Mouse (Mus musculus): ENCODE measurements at regions not wholly inside any gene's neighbourhood (a gene's known extent, or its start where the extent isn't known, plus 50 kb on each side); places are given as distances from the start of the nearest gene placed in this dataset.

DNA sequence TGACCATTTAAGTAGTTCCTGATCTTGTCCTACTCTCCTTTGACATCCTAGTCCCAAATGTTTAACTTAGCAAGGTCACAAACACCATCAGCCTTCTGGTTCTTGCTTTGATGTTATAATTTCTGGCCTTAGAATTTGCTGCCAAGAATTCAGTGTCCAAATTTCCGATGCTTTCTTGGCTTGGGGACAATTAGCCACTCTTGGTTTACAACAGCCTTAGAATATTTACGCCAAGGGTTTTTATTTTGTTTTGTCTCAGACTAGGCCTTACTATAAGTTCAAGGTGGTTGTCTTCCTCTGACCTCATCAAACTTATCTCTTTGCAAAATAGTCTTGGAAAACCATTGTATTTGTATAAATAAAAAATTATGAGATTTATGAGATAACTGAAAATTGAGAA is 322.4 kb downstream of the Tfec start:
- no peak for DNase-seq (ENCODE audit: low spot score in 2 of 2)

DNA sequence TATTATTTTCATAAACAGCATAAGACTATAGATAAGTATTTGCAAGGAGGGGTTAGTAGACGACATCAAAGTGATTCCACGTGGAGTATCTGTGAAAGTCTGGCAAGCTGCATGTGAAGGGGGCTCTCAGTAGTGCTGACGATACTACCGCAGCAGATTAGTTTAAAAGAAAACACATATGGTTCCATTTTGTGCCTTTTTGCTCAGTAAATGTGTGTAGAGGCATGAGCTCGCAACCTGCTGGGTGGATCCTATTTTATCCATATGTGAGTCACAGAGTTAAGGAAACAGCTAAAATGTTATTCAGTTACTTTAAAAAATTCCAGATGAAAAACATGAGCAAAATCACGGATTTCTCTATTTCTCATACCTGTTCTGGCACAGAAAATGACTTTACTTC is 325.4 kb downstream of the Tfec start:
- no peak for DNase-seq (ENCODE audit: low spot score in 2 of 2)

DNA sequence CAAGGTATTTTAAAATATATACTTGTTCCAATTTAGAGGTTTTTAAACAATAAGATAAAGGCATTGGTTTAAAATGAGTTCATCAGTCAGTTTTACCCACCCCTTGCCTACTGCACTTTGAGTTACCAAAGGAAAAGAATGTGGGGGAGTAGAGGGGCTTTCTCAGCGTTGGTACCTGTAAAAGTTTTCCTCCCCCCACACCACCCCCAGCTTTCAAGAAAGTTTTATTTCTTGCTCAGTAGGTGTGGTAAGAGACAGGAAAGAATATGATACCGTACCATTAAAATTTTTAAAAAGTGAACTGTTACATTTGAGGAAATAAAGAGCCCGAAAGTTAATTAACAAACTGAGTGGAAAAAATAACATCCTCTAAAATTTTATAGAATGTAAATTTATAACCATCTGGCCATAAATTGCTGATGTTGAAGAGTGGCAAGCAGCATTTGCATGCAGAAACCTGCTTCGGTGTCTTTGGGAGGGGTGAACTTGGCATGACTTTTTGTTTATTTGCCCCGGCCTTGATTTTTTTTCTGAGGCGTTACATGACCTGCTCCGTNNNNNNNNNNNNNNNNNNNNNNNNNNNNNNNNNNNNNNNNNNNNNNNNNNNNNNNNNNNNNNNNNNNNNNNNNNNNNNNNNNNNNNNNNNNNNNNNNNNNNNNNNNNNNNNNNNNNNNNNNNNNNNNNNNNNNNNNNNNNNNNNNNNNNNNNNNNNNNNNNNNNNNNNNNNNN is 346.1 kb downstream of the Tfec start:
- no peak for DNase-seq (ENCODE audit: low spot score in 2 of 2)

GRCm38 (mm10) chr6:16551131-16551530 is 347.1 kb downstream of the Tfec start:
- DNase-seq (ENCODE audit: low spot score in 2 of 2): no peak

DNA sequence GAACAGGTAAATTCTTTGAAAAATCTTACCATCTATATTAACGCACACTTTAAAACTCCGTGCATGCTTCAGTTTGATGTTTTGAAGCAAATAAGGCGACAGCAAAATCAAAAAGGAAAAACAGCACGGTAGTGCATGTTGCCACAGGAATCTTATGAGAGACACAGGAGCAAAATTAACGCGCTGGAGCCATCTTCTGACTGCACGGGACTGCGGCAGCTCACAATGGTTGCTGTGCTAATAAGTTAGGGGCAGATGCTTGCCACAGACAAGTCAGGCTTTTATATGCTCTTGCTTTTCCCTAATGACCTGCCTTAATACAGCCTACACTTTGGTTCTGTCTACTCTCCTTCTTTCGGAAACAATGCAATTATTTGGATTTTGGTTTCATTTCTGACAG is 347.8 kb downstream of the Tfec start:
- DNase-seq (ENCODE audit: low spot score in 2 of 2): peak in 1 of 2 experiments; percentile 21

DNA sequence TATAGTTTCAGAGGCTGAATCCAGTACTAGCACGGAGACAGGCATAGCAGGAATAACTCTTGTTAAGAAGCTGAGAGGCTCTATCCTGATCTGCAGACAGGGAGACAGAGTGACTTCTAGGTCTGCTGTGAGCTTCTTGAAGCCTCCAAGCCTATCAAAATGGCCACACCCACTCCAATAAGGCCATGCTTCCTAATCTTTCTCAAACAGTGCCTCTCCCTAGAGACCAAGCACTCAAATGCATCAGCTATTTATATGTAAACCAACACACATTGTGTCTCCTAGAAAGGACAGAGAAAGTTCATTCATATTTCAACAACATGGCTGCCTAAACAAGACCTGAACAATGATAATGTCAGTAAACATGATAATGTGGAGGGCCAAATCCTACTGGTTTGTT is 384.2 kb downstream of the Tfec start:
- DNase-seq (ENCODE audit: low spot score in 2 of 2): no peak

- DNase-seq (ENCODE audit: low spot score in 2 of 2): no peak
These were observed 384.7 kb downstream of the Tfec start for GRCm38 (mm10) chr6:16513541-16513940.

DNA sequence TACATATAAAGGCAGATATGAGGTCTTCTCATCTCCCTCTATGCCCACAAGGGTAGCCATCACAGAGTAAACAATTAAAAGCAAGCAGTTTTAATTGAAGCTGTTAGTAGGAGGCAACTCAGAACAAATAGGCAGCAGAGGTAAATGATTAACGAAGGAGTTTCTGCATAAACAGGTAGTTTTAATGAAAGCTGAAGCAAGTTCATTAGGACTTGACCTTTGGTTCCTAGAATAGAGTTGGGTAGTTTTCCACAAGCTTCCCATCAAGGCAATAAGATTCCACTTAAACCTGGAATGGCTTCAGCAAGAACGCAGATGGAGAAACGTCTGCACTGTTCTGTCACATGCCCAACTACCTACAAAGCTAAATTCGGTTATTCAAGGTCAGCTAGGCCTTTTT is 394.4 kb downstream of the Tfec start:
- DNase-seq (ENCODE audit: low spot score in 2 of 2): no peak

- DNase-seq (ENCODE audit: low spot score in 2 of 2): peak in 1 of 2 experiments; percentile 8
These were observed 411.1 kb downstream of the Tfec start for GRCm38 (mm10) chr6:16487015-16487630.

- no peak for DNase-seq (ENCODE audit: low spot score in 2 of 2)
These were observed 414.9 kb downstream of the Tfec start for GRCm38 (mm10) chr6:16483295-16483694.

- no peak for DNase-seq (ENCODE audit: low spot score in 2 of 2)
These were observed 429.4 kb downstream of the Tfec start for GRCm38 (mm10) chr6:16468693-16469375.

- no peak for DNase-seq (ENCODE audit: low spot score in 2 of 2)
These were observed 440.0 kb downstream of the Tfec start for GRCm38 (mm10) chr6:16458279-16458678.
